ENCODE assay signal across 9 mouse cellular contexts in genomic region chr2:119172446-119172845, GRCm38 (mm10). TPM values are rescaled to one million over a fixed set of nuclear protein-coding genes. Genes with fewer than 3 reads are reported as not detected.
DNase-seq lines count a peak whose midpoint lies in the region; ATAC-seq lines count a peak whose summit lies in the region.
"Had no signal": no experiment of that assay in that cellular context is flagged by ENCODE, and none has a peak within 500 bp of the region (broad histone marks: within the 10 kb centered on the region; RNA-seq: fewer than 3 reads in every experiment).

No protein-coding gene starts in this region.

- 89% methylated on average over 7 of the region's 7 CpGs for WGBS in forebrain, embryonic 10.5 days
- WGBS in forebrain, embryonic 16.5 days = 81% methylated on average over 7 of the region's 7 CpGs
- 86% methylated on average over 7 of the region's 7 CpGs for WGBS in kidney, embryonic 16.5 days
- 82% methylated on average over 7 of the region's 7 CpGs for WGBS in hindbrain, embryonic 12.5 days
- WGBS in midbrain, embryonic 13.5 days = 80% methylated on average over 7 of the region's 7 CpGs

- no peak for ATAC-seq in forebrain, embryonic 16.5 days
- no peak for ATAC-seq in kidney, embryonic 16.5 days (ENCODE audit: low FRiP score, low TSS enrichment)
- no peak for ATAC-seq in hindbrain, embryonic 12.5 days (ENCODE audit: low FRiP score)
- ATAC-seq in midbrain, embryonic 13.5 days = no peak

- peaks cover 23% of the 10 kb centered on the region for H3K27me3 ChIP-seq in forebrain, embryonic 10.5 days (ENCODE audit: poor library complexity, severe bottlenecking)
- H3K27me3 ChIP-seq in forebrain, embryonic 16.5 days (replicated peaks; ENCODE audit: control insufficient read depth, insufficient read depth, low read length) = peaks cover 2% of the 10 kb centered on the region
- 0 out of 2 replicates have a peak, but pooled peaks cover 6% of the 10 kb centered on the region for H3K27me3 ChIP-seq in kidney, embryonic 16.5 days (ENCODE audit: insufficient read depth, low read length)
- peaks cover 15% of the 10 kb centered on the region for H3K27me3 ChIP-seq in hindbrain, embryonic 12.5 days
- peaks cover 15% of the 10 kb centered on the region for H3K27me3 ChIP-seq in midbrain, embryonic 13.5 days

- H3K4me3 ChIP-seq in forebrain, embryonic 10.5 days = no peak overlapping the region
- H3K4me3 ChIP-seq in forebrain, embryonic 16.5 days (replicated peaks; ENCODE audit: low read length) = no peak overlapping the region
- H3K4me3 ChIP-seq in kidney, embryonic 16.5 days (ENCODE audit: low read length) = no peak overlapping the region
- H3K4me3 ChIP-seq in hindbrain, embryonic 12.5 days = no peak overlapping the region
- H3K4me3 ChIP-seq in midbrain, embryonic 13.5 days (replicated peaks) = no peak overlapping the region

- peaks cover 18% of the 10 kb centered on the region for H3K36me3 ChIP-seq in forebrain, embryonic 10.5 days (replicated peaks)
- no peaks in the 10 kb centered on the region for H3K36me3 ChIP-seq in forebrain, embryonic 16.5 days (ENCODE audit: control insufficient read depth, insufficient read depth)
- H3K36me3 ChIP-seq in kidney, embryonic 16.5 days (ENCODE audit: insufficient read depth, low read length) = no peaks in the 10 kb centered on the region
- H3K36me3 ChIP-seq in hindbrain, embryonic 12.5 days = 0 out of 2 replicates have a peak, but pooled peaks cover 9% of the 10 kb centered on the region
- peaks cover 25% of the 10 kb centered on the region for H3K36me3 ChIP-seq in midbrain, embryonic 13.5 days

- H3K9me3 ChIP-seq in forebrain, embryonic 10.5 days = no peaks in the 10 kb centered on the region
- H3K9me3 ChIP-seq in forebrain, embryonic 16.5 days (ENCODE audit: control insufficient read depth, low read length) = no peaks in the 10 kb centered on the region
- H3K9me3 ChIP-seq in kidney, embryonic 16.5 days (ENCODE audit: low read length) = no peaks in the 10 kb centered on the region
- no peaks in the 10 kb centered on the region for H3K9me3 ChIP-seq in hindbrain, embryonic 12.5 days (replicated peaks)
- no peaks in the 10 kb centered on the region for H3K9me3 ChIP-seq in midbrain, embryonic 13.5 days

- no peak for DNase-seq in forebrain, embryonic 10.5 days (ENCODE audit: extremely low spot score, low spot score)
- no peak for DNase-seq in kidney, adult 9 months
- DNase-seq in adrenal gland, adult 8-10 months = no peak
- no peak for DNase-seq in layer of hippocampus, postnatal 10 days (ENCODE audit: low spot score in 2 of 2)
- DNase-seq: cerebellum, adult 2 months had no signal

- H3K4me2 ChIP-seq in forebrain, embryonic 16.5 days (ENCODE audit: low read length) = no peak overlapping the region
- 0 out of 2 replicates have a peak overlapping the region, but pooled peaks have one; percentile 20 for H3K4me2 ChIP-seq in kidney, embryonic 16.5 days (replicated peaks; ENCODE audit: low read depth, low read length)
- peak overlapping the region; percentile 14; the same call in 1 of the 2 replicates for H3K4me2 ChIP-seq in hindbrain, embryonic 12.5 days (replicated peaks)
- peak overlapping the region; percentile 25; the same call in 1 of the 2 replicates for H3K4me2 ChIP-seq in midbrain, embryonic 13.5 days (replicated peaks)

- peaks cover 45% of the 10 kb centered on the region for H3K4me1 ChIP-seq in forebrain, embryonic 10.5 days
- H3K4me1 ChIP-seq in forebrain, embryonic 16.5 days (replicated peaks; ENCODE audit: control insufficient read depth, insufficient read depth, low read length) = peaks cover 17% of the 10 kb centered on the region
- peaks cover 35% of the 10 kb centered on the region for H3K4me1 ChIP-seq in kidney, embryonic 16.5 days (ENCODE audit: insufficient read depth, low read length)
- H3K4me1 ChIP-seq in hindbrain, embryonic 12.5 days = peaks cover 38% of the 10 kb centered on the region
- H3K4me1 ChIP-seq in midbrain, embryonic 13.5 days (replicated peaks) = peaks cover 35% of the 10 kb centered on the region

- peak overlapping the region; percentile 57; the same call in 1 of the 2 replicates for H3K27ac ChIP-seq in forebrain, embryonic 10.5 days
- no peak overlapping the region for H3K27ac ChIP-seq in forebrain, embryonic 16.5 days (ENCODE audit: low read length)
- peak overlapping the region; percentile 52; the same call in 1 of the 2 replicates for H3K27ac ChIP-seq in kidney, embryonic 16.5 days (ENCODE audit: low read length)
- H3K27ac ChIP-seq in hindbrain, embryonic 12.5 days = no peak overlapping the region
- H3K27ac ChIP-seq in midbrain, embryonic 13.5 days = peak overlapping the region; percentile 67

- no peak overlapping the region for H3K9ac ChIP-seq in forebrain, embryonic 16.5 days (replicated peaks; ENCODE audit: low read depth, low read length)
- no peak overlapping the region for H3K9ac ChIP-seq in kidney, embryonic 16.5 days (replicated peaks; ENCODE audit: low read length)
- H3K9ac ChIP-seq in hindbrain, embryonic 12.5 days = no peak overlapping the region
- peak overlapping the region; percentile 48; the same call in 1 of the 2 replicates for H3K9ac ChIP-seq in midbrain, embryonic 13.5 days (replicated peaks)

RNA-seq across cellular contexts. Expression of gene Gm14137, which starts 1.9 kb away (rescaled TPM):
- 0.90 and 0.93 TPM in 2 replicates for polyA plus RNA-seq in forebrain, embryonic 10.5 days (2016; fragmentation: Nextera tagmentation; extraction: Ambion mirVana)
- 1.1 and 1.3 TPM in 2 replicates for polyA plus RNA-seq in forebrain, embryonic 16.5 days (2015; fragmentation: Nextera tagmentation; extraction: Ambion mirVana)
- polyA plus RNA-seq in kidney, embryonic 16.5 days (2015; fragmentation: Nextera tagmentation; extraction: Ambion mirVana) = 0.56 and 0.85 TPM in 2 replicates
- 0.96 and 1.1 TPM in 2 replicates for polyA plus RNA-seq in hindbrain, embryonic 12.5 days (2016; fragmentation: Nextera tagmentation; extraction: Ambion mirVana)
- polyA plus RNA-seq in midbrain, embryonic 13.5 days (2015; fragmentation: Nextera tagmentation; extraction: Ambion mirVana) = 1.1 and 1.2 TPM in 2 replicates
- under 1 TPM; 0.09 to 0.28 (median 0.24) TPM for total RNA-seq in adrenal gland, adult 8-10 months (2022)
- under 1 TPM in 1 of 2 experiments, not detected in 1; 0.13 TPM for total RNA-seq in layer of hippocampus, postnatal 10 days (2021)
- polyA plus RNA-seq: cerebellum, adult 2 months had no signal

RNA-seq across cellular contexts. Expression of gene Gchfr, which starts 4.9 kb away (rescaled TPM):
- 5.6 and 6.2 TPM in 2 replicates for polyA plus RNA-seq in forebrain, embryonic 10.5 days (2016; fragmentation: Nextera tagmentation; extraction: Ambion mirVana)
- polyA plus RNA-seq in forebrain, embryonic 16.5 days (2015; fragmentation: Nextera tagmentation; extraction: Ambion mirVana) = 0.47 and 0.55 TPM in 2 replicates
- polyA plus RNA-seq in kidney, embryonic 16.5 days (2015; fragmentation: Nextera tagmentation; extraction: Ambion mirVana) = 34.5 and 38.8 TPM in 2 replicates
- polyA plus RNA-seq in hindbrain, embryonic 12.5 days (2016; fragmentation: Nextera tagmentation; extraction: Ambion mirVana) = 8.3 and 11.7 TPM in 2 replicates
- polyA plus RNA-seq in midbrain, embryonic 13.5 days (2015; fragmentation: Nextera tagmentation; extraction: Ambion mirVana) = 4.4 and 15.5 TPM in 2 replicates
- total RNA-seq in adrenal gland, adult 8-10 months (2022) = 10 to 100 TPM in 2 of 4 experiments, 1 to 10 TPM in 2; 9.3 to 13.7 (median 10.9) TPM
- total RNA-seq in layer of hippocampus, postnatal 10 days (2021) = under 1 TPM in 1 of 2 experiments, not detected in 1; 0.62 TPM

RNA-seq across cellular contexts. Expression of gene Rmdn3, which starts 15.6 kb away (rescaled TPM):
- polyA plus RNA-seq in forebrain, embryonic 10.5 days (2016; fragmentation: Nextera tagmentation; extraction: Ambion mirVana) = 50.9 and 54.0 TPM in 2 replicates
- polyA plus RNA-seq in forebrain, embryonic 16.5 days (2015; fragmentation: Nextera tagmentation; extraction: Ambion mirVana) = 59.6 and 65.3 TPM in 2 replicates
- 46.4 and 47.0 TPM in 2 replicates for polyA plus RNA-seq in kidney, embryonic 16.5 days (2015; fragmentation: Nextera tagmentation; extraction: Ambion mirVana)
- polyA plus RNA-seq in hindbrain, embryonic 12.5 days (2016; fragmentation: Nextera tagmentation; extraction: Ambion mirVana) = 45.5 and 45.9 TPM in 2 replicates
- polyA plus RNA-seq in midbrain, embryonic 13.5 days (2015; fragmentation: Nextera tagmentation; extraction: Ambion mirVana) = 41.0 and 44.3 TPM in 2 replicates
- 10 to 100 TPM; 47.8 to 60.9 (median 54.4) TPM for total RNA-seq in adrenal gland, adult 8-10 months (2022)
- total RNA-seq in layer of hippocampus, postnatal 10 days (2021) = 10 to 100 TPM; 43.0 to 51.9 TPM

RNA-seq across cellular contexts. Expression of gene Zfyve19, which starts 36.0 kb away (rescaled TPM):
- polyA plus RNA-seq in forebrain, embryonic 10.5 days (2016; fragmentation: Nextera tagmentation; extraction: Ambion mirVana) = 53.9 and 56.9 TPM in 2 replicates
- polyA plus RNA-seq in forebrain, embryonic 16.5 days (2015; fragmentation: Nextera tagmentation; extraction: Ambion mirVana) = 66.2 and 66.9 TPM in 2 replicates
- polyA plus RNA-seq in kidney, embryonic 16.5 days (2015; fragmentation: Nextera tagmentation; extraction: Ambion mirVana) = 64.1 and 67.2 TPM in 2 replicates
- polyA plus RNA-seq in hindbrain, embryonic 12.5 days (2016; fragmentation: Nextera tagmentation; extraction: Ambion mirVana) = 46.9 and 53.3 TPM in 2 replicates
- 56.7 and 59.1 TPM in 2 replicates for polyA plus RNA-seq in midbrain, embryonic 13.5 days (2015; fragmentation: Nextera tagmentation; extraction: Ambion mirVana)
- total RNA-seq in adrenal gland, adult 8-10 months (2022) = 10 to 100 TPM; 26.6 to 52.4 (median 38.3) TPM
- total RNA-seq in layer of hippocampus, postnatal 10 days (2021) = 10 to 100 TPM; 38.4 to 46.9 TPM

RNA-seq across cellular contexts. Expression of gene Dnajc17, which starts 36.1 kb away (rescaled TPM):
- 21.6 and 28.2 TPM in 2 replicates for polyA plus RNA-seq in forebrain, embryonic 10.5 days (2016; fragmentation: Nextera tagmentation; extraction: Ambion mirVana)
- 21.3 and 24.6 TPM in 2 replicates for polyA plus RNA-seq in forebrain, embryonic 16.5 days (2015; fragmentation: Nextera tagmentation; extraction: Ambion mirVana)
- 21.0 and 21.6 TPM in 2 replicates for polyA plus RNA-seq in kidney, embryonic 16.5 days (2015; fragmentation: Nextera tagmentation; extraction: Ambion mirVana)
- polyA plus RNA-seq in hindbrain, embryonic 12.5 days (2016; fragmentation: Nextera tagmentation; extraction: Ambion mirVana) = 22.6 and 23.3 TPM in 2 replicates
- polyA plus RNA-seq in midbrain, embryonic 13.5 days (2015; fragmentation: Nextera tagmentation; extraction: Ambion mirVana) = 24.0 and 24.3 TPM in 2 replicates
- 10 to 100 TPM; 16.5 to 24.6 (median 20.8) TPM for total RNA-seq in adrenal gland, adult 8-10 months (2022)
- total RNA-seq in layer of hippocampus, postnatal 10 days (2021) = 10 to 100 TPM; 19.0 to 22.6 TPM

Comparison
In these comparisons a context has a peak if more than half of its experiments do, and no peak if none do; other contexts are left out.
1. H3K27ac ChIP-seq: peak in forebrain, embryonic 10.5 days (single experiment), kidney, embryonic 16.5 days (single experiment) and midbrain, embryonic 13.5 days (single experiment); none in forebrain, embryonic 16.5 days (single experiment) and hindbrain, embryonic 12.5 days (single experiment).